Mouse (Mus musculus): Measurements from ENCODE around the gene Tubb2b. TPM values are rescaled to one million over a fixed set of nuclear protein-coding genes. Genes with fewer than 3 reads are reported as not detected.

Tubb2b gene
- total and polyA plus RNA-seq, 2 experiments from 2014 or later, result 1,072 to 5,538 TPM

DNA sequence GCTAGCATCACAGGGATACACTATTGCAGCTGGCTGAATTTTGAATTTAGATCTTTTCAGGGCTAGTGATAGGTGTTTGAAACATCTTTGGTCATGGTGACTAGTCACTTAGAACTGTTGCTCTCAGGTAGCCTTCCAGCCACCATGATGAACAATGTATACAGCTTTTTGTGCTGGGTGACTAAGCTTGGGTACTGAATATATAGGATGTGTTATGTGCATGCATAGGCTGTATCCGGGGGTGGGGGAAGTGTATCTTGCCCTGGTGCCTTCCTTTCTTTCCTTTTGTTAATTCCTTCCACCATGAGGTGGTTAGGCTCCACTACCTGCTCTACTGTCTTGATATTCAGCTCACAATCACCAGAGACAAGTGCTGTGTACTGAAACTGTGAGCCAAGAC is 21.2 kb upstream of the Tubb2b start:
- Histone ChIP-seq H3K27ac (ENCODE audit: low read depth, low read length) (no peak overlapping the region), H3K27me3 (ENCODE audit: insufficient read depth, low read length) (no peaks in the 10 kb centered on the region), H3K4me2 (ENCODE audit: low read depth) (no peak overlapping the region), H3K9me3 (ENCODE audit: low read length) (no peaks in the 10 kb centered on the region), H3K9ac (no peak overlapping the region), H3K4me1 (ENCODE audit: insufficient read depth) (peaks cover 34% of the 10 kb centered on the region), H3K36me3 (ENCODE audit: insufficient read depth) (no peaks in the 10 kb centered on the region), H3K4me3 (ENCODE audit: low read depth, low read length) (no peak overlapping the region)
- WGBS, result 91% methylated on average over 1 of the region's 1 CpGs
- DNase-seq, result no peak
- no peak for ATAC-seq
- TF ChIP-seq CTCF (IDR thresholded peaks at IDR 0.05; ENCODE audit: low read depth), result no peak

GRCm38 (mm10) chr13:34150271-34151027 is 20.2 kb upstream of the Tubb2b start:
- H3K9me3 ChIP-seq (ENCODE audit: low read length), result no peaks in the 10 kb centered on the region
- H3K9ac ChIP-seq, result peak overlapping the region; percentile 62
- H3K27me3 ChIP-seq (ENCODE audit: insufficient read depth, low read length), result no peaks in the 10 kb centered on the region
- WGBS, result 7% methylated on average over 19 of the region's 19 CpGs
- DNase-seq (peak; percentile 72), ATAC-seq (no peak)
- H3K4me3 ChIP-seq (ENCODE audit: low read depth, low read length), result peak overlapping the region; percentile 25
- peaks cover 34% of the 10 kb centered on the region for H3K4me1 ChIP-seq (ENCODE audit: insufficient read depth)
- H3K4me2 ChIP-seq (ENCODE audit: low read depth), result peak overlapping the region; percentile 63
- peak overlapping the region; percentile 95 for H3K27ac ChIP-seq (ENCODE audit: low read depth, low read length)
- TF ChIP-seq CTCF (IDR thresholded peaks at IDR 0.05; ENCODE audit: low read depth), result no peak
- no peaks in the 10 kb centered on the region for H3K36me3 ChIP-seq (ENCODE audit: insufficient read depth)

DNA sequence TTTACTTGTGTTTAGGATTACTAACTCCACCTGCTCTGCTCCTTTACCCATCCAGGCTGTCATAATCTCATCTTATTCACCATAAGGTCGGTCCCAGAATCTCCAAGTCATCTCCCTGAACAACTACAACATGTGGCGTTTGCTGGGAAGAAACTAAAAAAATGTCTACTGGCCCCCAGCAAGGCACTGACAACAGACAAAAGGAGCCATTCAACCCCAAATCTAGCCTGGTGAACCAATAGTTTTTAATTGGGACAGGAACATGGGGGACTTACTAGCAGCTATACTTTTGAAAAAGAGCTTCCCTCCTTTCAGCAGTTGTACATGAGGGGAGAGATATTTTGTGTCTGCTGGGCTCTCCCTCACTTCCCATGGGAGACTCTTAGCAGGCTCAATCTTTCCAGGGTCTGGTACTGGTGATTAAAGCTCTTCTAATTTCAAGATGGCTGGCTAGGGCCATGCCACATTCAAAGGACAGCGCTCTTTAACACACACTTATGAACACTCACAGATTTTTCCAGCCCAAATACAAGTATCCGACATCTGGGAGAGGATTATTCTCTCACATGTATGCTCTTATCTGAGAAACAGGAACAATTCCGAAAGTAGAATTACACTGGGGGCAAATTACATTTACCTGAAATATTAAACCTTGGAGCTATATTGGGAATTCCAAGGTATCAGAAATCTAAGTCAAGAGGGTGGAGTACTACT is 19.4 kb upstream of the Tubb2b start:
- Histone ChIP-seq H3K36me3 (ENCODE audit: insufficient read depth) (no peaks in the 10 kb centered on the region), H3K9me3 (ENCODE audit: low read length) (no peaks in the 10 kb centered on the region), H3K4me1 (ENCODE audit: insufficient read depth) (peaks cover 34% of the 10 kb centered on the region), H3K27me3 (ENCODE audit: insufficient read depth, low read length) (no peaks in the 10 kb centered on the region), H3K27ac (ENCODE audit: low read depth, low read length) (peak overlapping the region; percentile 95), H3K4me3 (ENCODE audit: low read depth, low read length) (peak overlapping the region; percentile 37), H3K4me2 (ENCODE audit: low read depth) (peak overlapping the region; percentile 63), H3K9ac (peak overlapping the region; percentile 62)
- no peak for TF ChIP-seq CTCF (IDR thresholded peaks at IDR 0.05; ENCODE audit: low read depth)
- 37% methylated on average over 5 of the region's 5 CpGs for WGBS
- ATAC-seq, result no peak
- DNase-seq, result no peak

DNA sequence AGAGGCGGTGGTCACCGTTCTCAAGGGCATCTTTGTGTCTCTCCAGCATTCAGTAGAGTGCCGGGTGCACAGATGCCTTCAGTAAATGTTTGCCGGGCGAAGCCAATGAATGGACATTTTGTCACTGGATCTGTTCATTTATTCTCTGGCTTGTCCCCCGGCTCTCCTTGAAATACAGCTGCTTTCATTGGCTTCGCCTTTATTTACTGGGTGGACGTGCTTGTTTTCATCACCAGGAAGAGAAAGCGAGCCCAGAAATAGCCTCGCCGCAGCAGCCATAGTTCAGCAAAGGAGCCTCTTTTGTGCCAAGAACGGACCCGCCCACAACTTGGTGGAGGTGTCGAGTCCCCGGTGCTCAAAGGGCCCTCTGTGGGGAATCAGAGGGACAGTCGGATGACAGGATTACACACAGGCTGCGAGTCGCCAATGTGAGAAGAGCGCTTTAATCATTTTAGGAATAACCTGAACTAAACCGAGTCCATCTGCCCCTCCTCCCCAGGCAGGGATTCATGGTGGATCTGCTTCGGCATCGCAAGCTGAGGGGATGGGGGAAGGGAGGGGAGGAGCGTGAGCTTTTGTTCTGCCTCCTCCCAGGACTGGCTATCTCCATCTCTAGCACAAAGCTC is 18.6 kb upstream of the Tubb2b start:
- WGBS, result under 1% methylated on average over 23 of the region's 23 CpGs
- Histone ChIP-seq H3K9ac (peak overlapping the region; percentile 62), H3K27me3 (ENCODE audit: insufficient read depth, low read length) (no peaks in the 10 kb centered on the region), H3K9me3 (ENCODE audit: low read length) (no peaks in the 10 kb centered on the region), H3K27ac (ENCODE audit: low read depth, low read length) (peak overlapping the region; percentile 95), H3K4me3 (ENCODE audit: low read depth, low read length) (peak overlapping the region; percentile 37), H3K4me2 (ENCODE audit: low read depth) (peak overlapping the region; percentile 63), H3K36me3 (ENCODE audit: insufficient read depth) (no peaks in the 10 kb centered on the region), H3K4me1 (ENCODE audit: insufficient read depth) (peaks cover 31% of the 10 kb centered on the region)
- ATAC-seq (peak; percentile 86), DNase-seq (peak; percentile 91)
- TF ChIP-seq CTCF (IDR thresholded peaks at IDR 0.05; ENCODE audit: low read depth), result 0 out of 2 replicates have a peak, but pooled peaks have one; percentile 12

DNA sequence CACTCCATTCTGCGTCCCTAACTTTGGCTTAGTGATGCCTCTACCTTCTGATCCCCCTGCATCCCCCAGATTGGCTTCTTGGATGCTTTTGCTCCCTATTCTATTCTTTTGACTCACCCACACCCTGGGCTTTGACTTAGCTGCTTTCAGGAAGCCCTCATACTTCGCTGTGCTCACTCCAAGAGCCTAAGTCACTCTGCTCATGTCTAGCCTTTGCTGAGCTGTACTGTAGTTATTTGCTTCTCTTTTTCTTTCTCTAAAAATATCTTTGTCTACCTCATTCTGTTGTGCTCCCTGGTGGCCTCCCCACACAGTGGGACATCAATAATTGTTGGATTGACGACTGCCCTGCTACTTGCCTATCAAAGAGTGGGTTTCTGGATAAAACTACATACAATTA is 17.9 kb upstream of the Tubb2b start:
- Histone ChIP-seq H3K36me3 (ENCODE audit: insufficient read depth) (no peaks in the 10 kb centered on the region), H3K27me3 (ENCODE audit: insufficient read depth, low read length) (no peaks in the 10 kb centered on the region), H3K9me3 (ENCODE audit: low read length) (no peaks in the 10 kb centered on the region), H3K4me3 (ENCODE audit: low read depth, low read length) (peak overlapping the region; percentile 37), H3K4me2 (ENCODE audit: low read depth) (peak overlapping the region; percentile 63), H3K27ac (ENCODE audit: low read depth, low read length) (peak overlapping the region; percentile 95), H3K9ac (peak overlapping the region; percentile 62), H3K4me1 (ENCODE audit: insufficient read depth) (peaks cover 25% of the 10 kb centered on the region)
- TF ChIP-seq CTCF (IDR thresholded peaks at IDR 0.05; ENCODE audit: low read depth), result no peak
- WGBS, result 26% methylated on average over 3 of the region's 3 CpGs
- ATAC-seq (peak; percentile 1; the same call in 1 of the 2 replicates), DNase-seq (no peak)

DNA sequence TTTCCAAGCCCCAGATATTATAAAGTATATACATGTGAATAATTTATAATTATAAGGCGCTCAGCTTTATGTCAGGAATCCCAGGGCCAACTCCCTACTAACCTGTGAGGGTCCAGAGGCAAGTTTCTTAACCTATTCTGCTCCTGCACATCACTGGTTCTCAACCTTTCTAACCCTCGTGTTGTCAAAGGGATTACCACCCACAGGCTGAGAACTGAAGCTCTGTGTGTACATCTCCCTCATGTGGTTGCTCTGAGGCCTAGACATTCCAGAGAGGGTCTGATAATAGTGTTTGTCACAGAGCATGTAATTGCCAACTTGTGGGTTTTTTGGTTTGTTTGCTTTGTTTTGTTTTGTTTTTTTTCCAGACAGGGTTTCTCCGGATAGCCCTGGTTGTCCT is 16.6 kb upstream of the Tubb2b start:
- Histone ChIP-seq H3K9me3 (ENCODE audit: low read length) (no peaks in the 10 kb centered on the region), H3K27me3 (ENCODE audit: insufficient read depth, low read length) (no peaks in the 10 kb centered on the region), H3K27ac (ENCODE audit: low read depth, low read length) (no peak overlapping the region), H3K4me3 (ENCODE audit: low read depth, low read length) (no peak overlapping the region), H3K9ac (no peak overlapping the region), H3K4me1 (ENCODE audit: insufficient read depth) (peaks cover 25% of the 10 kb centered on the region), H3K36me3 (ENCODE audit: insufficient read depth) (no peaks in the 10 kb centered on the region), H3K4me2 (ENCODE audit: low read depth) (no peak overlapping the region)
- DNase-seq (no peak), ATAC-seq (no peak)
- peak; percentile 40 for TF ChIP-seq CTCF (IDR thresholded peaks at IDR 0.05; ENCODE audit: low read depth)
- 62% methylated on average over 3 of the region's 3 CpGs for WGBS
